Mouse (Mus musculus): ENCODE results near the gene Dhx58. TPM values are rescaled to one million over a fixed set of nuclear protein-coding genes. Genes with fewer than 3 reads are reported as not detected.
A peak's percentile ranks its signal among the peaks of the same experiment; 100 is the strongest.

Gene Dhx58
- polyA plus RNA-seq, 1 experiment: 32.0 TPM

DNA sequence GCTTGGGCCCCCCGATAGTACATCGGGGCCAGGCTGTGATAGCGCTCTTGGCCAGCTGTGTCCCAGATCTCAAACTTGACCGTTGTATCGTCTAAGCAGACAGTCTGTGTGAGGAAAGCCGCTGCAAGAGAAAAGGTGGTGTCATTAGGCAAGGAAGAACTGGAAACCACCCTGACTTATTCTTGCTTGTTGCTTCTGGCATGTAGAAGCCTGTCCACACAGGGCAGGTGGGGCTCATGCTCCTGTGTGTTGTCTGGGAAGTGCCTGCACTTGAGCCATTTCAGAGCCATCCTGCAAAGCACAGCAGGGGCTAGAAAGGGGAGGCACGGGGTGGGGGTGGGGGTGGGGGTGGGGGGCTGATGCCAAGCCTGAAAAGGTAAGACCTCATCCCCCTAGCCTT, 14.4 kb upstream of the Dhx58 start:
- Histone ChIP-seq H3K27me3 (ENCODE audit: control insufficient read depth, insufficient read depth, low read length) (no peaks in the 10 kb centered on the region), H3K4me3 (ENCODE audit: control insufficient read depth, low read depth, low read length) (no peak overlapping the region), H3K4me1 (ENCODE audit: control insufficient read depth, insufficient read depth, low read length) (peaks cover 12% of the 10 kb centered on the region), H3K36me3 (ENCODE audit: control insufficient read depth, insufficient read depth, low read length) (no peaks in the 10 kb centered on the region), H3K27ac (ENCODE audit: control insufficient read depth, insufficient read depth, low read depth, low read length) (no peak overlapping the region)
- TF ChIP-seq CTCF (IDR thresholded peaks at IDR 0.05; ENCODE audit: control insufficient read depth, insufficient read depth, insufficient replicate concordance, low read depth, low read length): no peak

DNA sequence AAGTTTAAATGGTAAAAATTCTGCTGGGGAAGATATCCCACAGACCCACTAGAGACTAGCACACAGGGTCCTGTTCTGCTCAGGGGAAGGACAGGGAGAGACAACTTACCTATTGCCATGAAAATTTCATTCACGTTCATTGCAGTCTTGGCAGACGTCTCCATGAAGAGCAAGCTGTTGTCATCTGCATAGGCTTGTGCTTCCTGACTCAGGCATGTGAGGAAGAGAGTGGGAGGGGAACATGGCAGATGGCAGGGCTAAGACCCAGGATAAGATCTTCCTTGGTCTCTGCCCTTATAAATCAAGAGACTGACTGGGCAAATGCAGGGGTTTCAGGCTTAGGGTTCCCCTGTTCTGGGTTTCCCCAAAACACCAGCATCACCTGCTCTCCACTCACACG, 12.6 kb upstream of the Dhx58 start:
- Histone ChIP-seq H3K36me3 (ENCODE audit: control insufficient read depth, insufficient read depth, low read length) (no peaks in the 10 kb centered on the region), H3K27me3 (ENCODE audit: control insufficient read depth, insufficient read depth, low read length) (no peaks in the 10 kb centered on the region), H3K4me3 (ENCODE audit: control insufficient read depth, low read depth, low read length) (no peak overlapping the region), H3K4me1 (ENCODE audit: control insufficient read depth, insufficient read depth, low read length) (peaks cover 22% of the 10 kb centered on the region), H3K27ac (ENCODE audit: control insufficient read depth, insufficient read depth, low read depth, low read length) (no peak overlapping the region)
- TF ChIP-seq POLR2A (IDR thresholded peaks at IDR 0.05; ENCODE audit: control insufficient read depth, low read depth, low read length) (no peak), CTCF (IDR thresholded peaks at IDR 0.05; ENCODE audit: control insufficient read depth, insufficient read depth, insufficient replicate concordance, low read depth, low read length) (no peak)

DNA sequence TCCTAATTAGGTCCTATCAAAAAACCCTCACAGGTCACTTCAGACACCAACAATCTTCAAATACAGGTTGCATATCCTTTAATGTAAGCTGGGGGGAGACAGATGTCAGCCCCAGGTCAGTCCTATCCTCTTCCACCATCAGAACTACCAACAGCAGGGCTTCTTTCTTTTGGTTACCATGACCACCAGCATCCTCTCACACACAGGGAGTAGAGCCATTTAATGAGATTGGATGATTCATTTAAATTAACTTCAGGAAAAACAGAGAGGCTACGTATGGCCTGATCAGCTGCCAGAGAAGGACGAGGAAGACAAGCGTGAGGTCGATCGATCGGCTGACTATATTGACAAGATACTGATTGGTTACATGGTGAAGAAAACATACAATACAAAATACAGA, 10.9 kb upstream of the Dhx58 start:
- TF ChIP-seq POLR2A (IDR thresholded peaks at IDR 0.05; ENCODE audit: control insufficient read depth, low read depth, low read length) (no peak), CTCF (IDR thresholded peaks at IDR 0.05; ENCODE audit: control insufficient read depth, insufficient read depth, insufficient replicate concordance, low read depth, low read length) (no peak)
- peak overlapping the region; percentile 93 for H3K4me3 ChIP-seq (ENCODE audit: control insufficient read depth, low read depth, low read length)
- H3K4me1 ChIP-seq (ENCODE audit: control insufficient read depth, insufficient read depth, low read length): peaks cover 26% of the 10 kb centered on the region
- no peaks in the 10 kb centered on the region for H3K36me3 ChIP-seq (ENCODE audit: control insufficient read depth, insufficient read depth, low read length)
- no peak overlapping the region for H3K27ac ChIP-seq (ENCODE audit: control insufficient read depth, insufficient read depth, low read depth, low read length)
- no peaks in the 10 kb centered on the region for H3K27me3 ChIP-seq (ENCODE audit: control insufficient read depth, insufficient read depth, low read length)

DNA sequence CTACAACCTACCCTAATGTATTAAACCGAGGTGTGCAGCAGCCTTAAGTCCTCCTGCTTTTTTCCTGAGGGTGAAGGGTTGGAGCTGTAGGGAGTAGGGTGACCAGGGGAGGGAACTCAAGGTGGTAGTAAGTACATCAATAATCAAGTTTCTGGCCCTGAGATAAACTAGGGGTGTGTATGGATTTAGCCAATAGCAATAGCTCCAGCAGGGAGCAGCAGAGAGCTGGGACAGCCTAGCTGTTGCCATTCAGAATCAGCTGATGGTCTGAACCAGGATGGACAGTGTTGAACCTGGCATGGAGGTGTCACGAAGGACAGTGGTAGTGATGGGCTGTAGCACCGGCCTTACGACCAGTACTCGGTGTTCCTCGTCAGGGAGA, 10.5 kb upstream of the Dhx58 start:
- H3K4me1 ChIP-seq (ENCODE audit: control insufficient read depth, insufficient read depth, low read length): peaks cover 26% of the 10 kb centered on the region
- H3K4me3 ChIP-seq (ENCODE audit: control insufficient read depth, low read depth, low read length): peak overlapping the region; percentile 93
- TF ChIP-seq POLR2A (IDR thresholded peaks at IDR 0.05; ENCODE audit: control insufficient read depth, low read depth, low read length) (no peak), CTCF (IDR thresholded peaks at IDR 0.05; ENCODE audit: control insufficient read depth, insufficient read depth, insufficient replicate concordance, low read depth, low read length) (peak; percentile 61; the same call in 1 of the 2 replicates)
- no peaks in the 10 kb centered on the region for H3K27me3 ChIP-seq (ENCODE audit: control insufficient read depth, insufficient read depth, low read length)
- H3K36me3 ChIP-seq (ENCODE audit: control insufficient read depth, insufficient read depth, low read length): no peaks in the 10 kb centered on the region
- peak overlapping the region; percentile 97 for H3K27ac ChIP-seq (ENCODE audit: control insufficient read depth, insufficient read depth, low read depth, low read length)

DNA sequence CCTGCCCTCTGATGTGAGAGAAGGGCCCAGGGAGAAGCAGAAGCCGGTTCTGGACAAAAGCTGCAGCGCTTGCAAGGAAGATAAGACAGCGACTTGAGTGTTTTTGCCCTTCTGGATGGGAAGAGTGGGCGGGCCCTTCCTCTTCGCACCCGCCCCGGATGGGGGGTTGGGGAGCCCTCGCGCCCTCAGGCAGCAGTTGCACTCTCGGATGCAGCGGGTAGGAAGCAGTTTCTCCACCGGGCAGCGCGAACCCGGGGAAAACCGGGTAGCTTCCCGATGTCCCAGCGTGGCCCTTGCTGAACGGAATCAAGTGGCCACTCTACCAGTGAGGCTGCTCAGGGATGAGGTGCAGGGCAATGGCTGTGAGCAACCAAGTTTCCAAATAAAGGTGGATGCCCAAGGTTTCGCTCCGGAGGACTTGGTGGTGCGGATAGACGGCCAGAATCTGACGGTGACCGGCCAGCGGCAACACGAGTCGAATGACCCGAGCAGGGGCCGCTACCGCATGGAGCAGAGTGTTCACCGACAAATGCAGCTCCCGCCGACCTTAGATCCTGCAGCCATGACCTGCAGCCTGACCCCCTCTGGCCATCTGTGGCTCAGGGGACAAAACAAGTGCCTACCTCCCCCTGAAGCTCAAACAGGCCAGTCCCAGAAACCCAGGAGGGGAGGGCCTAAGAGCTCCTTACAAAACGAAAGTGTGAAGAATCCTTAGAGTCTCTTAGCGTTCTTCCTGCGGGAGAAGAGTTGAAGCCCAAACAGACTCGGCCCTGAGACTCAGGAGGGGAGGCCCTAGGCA, 9.9 kb upstream of the Dhx58 start, which contains the start of gene Hspb9:
Gene Hspb9 (plus strand): TSS at position 116 of the 799 bp plus-strand sequence.
- H3K4me1 ChIP-seq (ENCODE audit: control insufficient read depth, insufficient read depth, low read length): peaks cover 26% of the 10 kb centered on the region
- H3K36me3 ChIP-seq (ENCODE audit: control insufficient read depth, insufficient read depth, low read length): no peaks in the 10 kb centered on the region

DNA sequence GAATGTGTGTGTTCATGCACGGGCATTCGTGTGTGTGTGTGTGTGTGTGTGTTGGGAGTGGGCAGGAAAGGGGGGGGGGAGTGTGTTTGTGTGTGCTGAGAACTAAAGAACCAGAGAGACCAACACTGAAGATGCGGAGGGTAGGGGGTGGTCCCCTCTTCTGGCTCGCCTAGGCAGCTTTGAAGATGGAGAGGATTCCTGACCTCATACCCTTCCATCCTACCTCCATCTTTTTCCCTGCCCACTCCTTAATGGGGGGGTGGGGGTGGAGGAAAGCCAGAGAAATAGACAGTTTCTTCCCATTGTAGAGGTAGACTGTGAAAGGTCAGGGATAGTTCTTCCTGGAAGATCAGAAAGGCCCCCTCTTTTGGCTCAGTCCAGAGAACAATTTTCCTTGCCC, 9.1 kb upstream of the Dhx58 start:
- Histone ChIP-seq H3K4me3 (ENCODE audit: control insufficient read depth, low read depth, low read length) (peak overlapping the region; percentile 93), H3K4me1 (ENCODE audit: control insufficient read depth, insufficient read depth, low read length) (peaks cover 26% of the 10 kb centered on the region)
- no peak for TF ChIP-seq POLR2A (IDR thresholded peaks at IDR 0.05; ENCODE audit: control insufficient read depth, low read depth, low read length)
- TF ChIP-seq CTCF (IDR thresholded peaks at IDR 0.05; ENCODE audit: control insufficient read depth, insufficient read depth, insufficient replicate concordance, low read depth, low read length): no peak

More for the DNA sequence above, 9.9 kb upstream of the Dhx58 start, which contains the start of gene Hspb9:
- peak within 1 kb of the TSS; percentile 93 for H3K4me3 ChIP-seq (ENCODE audit: control insufficient read depth, low read depth, low read length)
- peak within 1 kb of the TSS; percentile 97 for H3K27ac ChIP-seq (ENCODE audit: control insufficient read depth, insufficient read depth, low read depth, low read length)
- H3K27me3 ChIP-seq (ENCODE audit: control insufficient read depth, insufficient read depth, low read length): no peaks in the 10 kb centered on the region
- no peak for TF ChIP-seq CTCF (IDR thresholded peaks at IDR 0.05; ENCODE audit: control insufficient read depth, insufficient read depth, insufficient replicate concordance, low read depth, low read length)
- TF ChIP-seq POLR2A (IDR thresholded peaks at IDR 0.05; ENCODE audit: control insufficient read depth, low read depth, low read length): peak; percentile 79

DNA sequence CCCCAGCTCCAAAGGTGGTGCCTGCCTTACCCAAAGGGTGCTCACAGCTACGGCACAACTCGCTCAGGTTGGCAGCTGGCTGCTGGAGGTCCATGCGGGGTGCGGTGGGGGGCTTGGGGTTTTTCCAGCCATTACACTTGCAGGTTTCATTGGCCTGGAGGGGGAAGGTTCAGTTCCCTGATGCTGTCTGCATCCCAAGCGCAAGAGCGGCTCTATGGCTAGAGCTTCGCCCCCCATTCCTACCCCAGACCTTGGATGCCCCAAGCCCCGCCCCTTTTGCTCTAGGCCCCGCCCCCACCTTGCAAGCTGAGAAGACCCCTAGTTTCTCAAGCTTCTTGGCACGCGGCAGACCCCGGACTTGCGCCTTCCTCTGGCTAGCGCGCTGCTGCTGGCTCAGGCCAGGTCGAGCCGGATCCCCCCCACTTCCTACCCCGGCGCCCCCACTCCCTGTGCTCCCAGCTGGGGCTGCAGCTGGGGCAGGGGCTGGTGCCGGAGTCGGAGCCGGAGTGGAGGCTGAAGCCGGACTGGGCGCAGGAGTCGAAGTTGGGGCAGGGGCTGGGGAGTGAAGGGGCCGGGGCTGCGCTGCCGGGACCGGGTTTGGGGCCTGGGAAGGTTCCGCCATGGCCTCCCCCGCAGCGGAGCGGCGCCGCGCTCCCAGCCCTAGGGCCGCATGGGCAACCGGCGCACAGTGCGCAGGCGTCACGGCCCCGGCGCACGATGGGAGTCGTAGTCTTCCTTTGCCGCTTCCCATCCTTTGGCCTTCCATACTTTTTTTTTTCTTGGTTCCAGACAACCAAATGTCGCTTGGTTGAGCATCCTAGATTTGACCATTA, 7.9 kb upstream of the Dhx58 start, which contains the start of gene Kat2a:
Gene Kat2a (minus strand): TSS at position 683 of the 833 bp plus-strand sequence.
- TF ChIP-seq POLR2A (IDR thresholded peaks at IDR 0.05; ENCODE audit: control insufficient read depth, low read depth, low read length): peak; percentile 77
- TF ChIP-seq CTCF (IDR thresholded peaks at IDR 0.05; ENCODE audit: control insufficient read depth, insufficient read depth, insufficient replicate concordance, low read depth, low read length): no peak
- Histone ChIP-seq H3K27me3 (ENCODE audit: control insufficient read depth, insufficient read depth, low read length) (no peaks in the 10 kb centered on the region), H3K36me3 (ENCODE audit: control insufficient read depth, insufficient read depth, low read length) (peaks cover 1% of the 10 kb centered on the region; the same call in 1 of the 2 replicates), H3K4me1 (ENCODE audit: control insufficient read depth, insufficient read depth, low read length) (peaks cover 26% of the 10 kb centered on the region), H3K27ac (ENCODE audit: control insufficient read depth, insufficient read depth, low read depth, low read length) (peak within 1 kb of the TSS; percentile 97), H3K4me3 (ENCODE audit: control insufficient read depth, low read depth, low read length) (peak within 1 kb of the TSS; percentile 93)

More for the DNA sequence above, 9.1 kb upstream of the Dhx58 start:
- Histone ChIP-seq H3K27me3 (ENCODE audit: control insufficient read depth, insufficient read depth, low read length) (no peaks in the 10 kb centered on the region), H3K36me3 (ENCODE audit: control insufficient read depth, insufficient read depth, low read length) (peaks cover 1% of the 10 kb centered on the region; the same call in 1 of the 2 replicates), H3K27ac (ENCODE audit: control insufficient read depth, insufficient read depth, low read depth, low read length) (peak overlapping the region; percentile 97)

Data from testis, adult 2 months (tissue).